Comparison of ENCODE assay signal across 12 mouse cellular contexts in the genomic region with DNA sequence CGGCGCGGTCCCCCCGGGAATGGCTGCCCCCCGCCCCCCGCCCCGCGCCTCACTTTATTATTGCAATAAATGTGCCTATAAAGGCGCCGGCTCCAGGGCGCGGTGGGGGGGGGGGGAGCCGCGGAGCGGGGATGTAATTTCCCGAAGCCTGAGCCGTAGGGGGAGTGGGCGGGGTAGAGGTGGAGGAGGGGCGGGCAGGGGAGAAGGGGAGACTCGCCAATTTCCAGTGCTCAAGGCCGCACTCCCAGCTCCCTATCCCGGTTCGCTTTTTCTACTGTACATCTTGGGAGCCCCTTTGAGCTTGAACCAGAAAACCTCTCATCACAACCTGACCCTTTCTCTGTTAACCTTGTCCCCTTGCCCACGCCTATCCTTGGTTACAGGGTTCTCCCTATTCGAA. TPM values are rescaled to one million over a fixed set of nuclear protein-coding genes. Genes with fewer than 3 reads are reported as not detected.
DNase-seq lines count a peak whose midpoint lies in the region; ATAC-seq lines count a peak whose summit lies in the region.
"Had no signal": no experiment of that assay in that cellular context is flagged by ENCODE, and none has a peak within 500 bp of the region (broad histone marks: within the 10 kb centered on the region; RNA-seq: fewer than 3 reads in every experiment).

No protein-coding gene starts in this region.

- no peaks in the 10 kb centered on the region for H3K9me3 ChIP-seq in heart, embryonic 10.5 days
- H3K9me3 ChIP-seq in embryonic facial prominence, embryonic 12.5 days: no peaks in the 10 kb centered on the region
- H3K9me3 ChIP-seq in hindbrain, embryonic 14.5 days (ENCODE audit: control insufficient read depth, low read length): no peaks in the 10 kb centered on the region
- H3K9me3 ChIP-seq in midbrain, embryonic 14.5 days (ENCODE audit: control insufficient read depth, low read length): no peaks in the 10 kb centered on the region
- H3K9me3 ChIP-seq: liver, embryonic 12.5 days; stomach, embryonic 15.5 days had no signal

- no peak for ATAC-seq in embryonic facial prominence, embryonic 12.5 days (ENCODE audit: insufficient number of reproducible peaks, insufficient read depth, low FRiP score, low TSS enrichment)
- no peak for ATAC-seq in hindbrain, embryonic 14.5 days (ENCODE audit: low FRiP score)
- no peak for ATAC-seq in midbrain, embryonic 14.5 days (ENCODE audit: low FRiP score, low TSS enrichment)
- ATAC-seq: liver, embryonic 12.5 days had no signal

- peaks cover 45% of the 10 kb centered on the region for H3K4me1 ChIP-seq in heart, embryonic 10.5 days
- peaks cover 50% of the 10 kb centered on the region for H3K4me1 ChIP-seq in embryonic facial prominence, embryonic 12.5 days
- peaks cover 75% of the 10 kb centered on the region for H3K4me1 ChIP-seq in hindbrain, embryonic 14.5 days (replicated peaks; ENCODE audit: control insufficient read depth, insufficient read depth, low read length)
- peaks cover 88% of the 10 kb centered on the region for H3K4me1 ChIP-seq in midbrain, embryonic 14.5 days (ENCODE audit: control insufficient read depth, insufficient read depth, low read length)

- peaks cover 100% of the 10 kb centered on the region for H3K27me3 ChIP-seq in heart, embryonic 10.5 days (ENCODE audit: insufficient read depth, poor library complexity, severe bottlenecking)
- H3K27me3 ChIP-seq in embryonic facial prominence, embryonic 12.5 days: peaks cover 100% of the 10 kb centered on the region
- H3K27me3 ChIP-seq in hindbrain, embryonic 14.5 days (ENCODE audit: control insufficient read depth, insufficient read depth, low read length): peaks cover 41% of the 10 kb centered on the region
- H3K27me3 ChIP-seq in midbrain, embryonic 14.5 days (ENCODE audit: control insufficient read depth, insufficient read depth, low read length): peaks cover 76% of the 10 kb centered on the region

- DNase-seq in heart, embryonic 10.5 days (ENCODE audit: low spot score): no peak
- no peak for DNase-seq in heart, postnatal 25 days (ENCODE audit: low spot score)
- DNase-seq in hindbrain, embryonic 14.5 days (ENCODE audit: low spot score): no peak
- DNase-seq in midbrain, embryonic 14.5 days: no peak
- DNase-seq in cerebellum, adult 11 months: no peak
- no peak for DNase-seq in lung, postnatal 10 days
- DNase-seq in spleen, postnatal 14 days (ENCODE audit: low spot score in 2 of 2): no peak
- DNase-seq: kidney, adult 9 months had no signal

- intact Hi-C loops in heart, postnatal 25 days (cut with DNase I): no loop called here

- peak overlapping the region; percentile 32 for H3K4me3 ChIP-seq in heart, embryonic 10.5 days
- H3K4me3 ChIP-seq in embryonic facial prominence, embryonic 12.5 days: peak overlapping the region; percentile 22
- H3K4me3 ChIP-seq in hindbrain, embryonic 14.5 days (replicated peaks; ENCODE audit: low read length): peak overlapping the region; percentile 65
- peak overlapping the region; percentile 56 for H3K4me3 ChIP-seq in midbrain, embryonic 14.5 days (replicated peaks; ENCODE audit: low read depth, low read length)
- H3K4me3 ChIP-seq: liver, embryonic 12.5 days; stomach, embryonic 15.5 days had no signal

- H3K36me3 ChIP-seq in heart, embryonic 10.5 days: no peaks in the 10 kb centered on the region
- no peaks in the 10 kb centered on the region for H3K36me3 ChIP-seq in embryonic facial prominence, embryonic 12.5 days
- H3K36me3 ChIP-seq in hindbrain, embryonic 14.5 days (replicated peaks; ENCODE audit: control insufficient read depth, insufficient read depth): no peaks in the 10 kb centered on the region
- H3K36me3 ChIP-seq in midbrain, embryonic 14.5 days (ENCODE audit: control insufficient read depth, insufficient read depth, low read length): no peaks in the 10 kb centered on the region
- H3K36me3 ChIP-seq: liver, embryonic 12.5 days; stomach, embryonic 15.5 days had no signal

- under 1% methylated on average over 23 of the region's 25 CpGs for WGBS in heart, embryonic 10.5 days
- WGBS in embryonic facial prominence, embryonic 12.5 days: 1% methylated on average over 23 of the region's 25 CpGs
- 2% methylated on average over 15 of the region's 25 CpGs for WGBS in hindbrain, embryonic 14.5 days
- under 1% methylated on average over 18 of the region's 25 CpGs for WGBS in midbrain, embryonic 14.5 days

- H3K4me2 ChIP-seq in embryonic facial prominence, embryonic 12.5 days (replicated peaks): peak overlapping the region; percentile 40
- peak overlapping the region; percentile 84 for H3K4me2 ChIP-seq in hindbrain, embryonic 14.5 days (replicated peaks)
- peak overlapping the region; percentile 76 for H3K4me2 ChIP-seq in midbrain, embryonic 14.5 days (ENCODE audit: low read length)
- H3K4me2 ChIP-seq: liver, embryonic 12.5 days; stomach, embryonic 15.5 days had no signal

- H3K27ac ChIP-seq in heart, embryonic 10.5 days: no peak overlapping the region
- H3K27ac ChIP-seq in embryonic facial prominence, embryonic 12.5 days: no peak overlapping the region
- peak overlapping the region; percentile 86 for H3K27ac ChIP-seq in hindbrain, embryonic 14.5 days
- peak overlapping the region; percentile 81 for H3K27ac ChIP-seq in midbrain, embryonic 14.5 days (replicated peaks; ENCODE audit: low read depth, low read length)
- H3K27ac ChIP-seq: liver, embryonic 12.5 days; stomach, embryonic 15.5 days had no signal

- H3K9ac ChIP-seq in embryonic facial prominence, embryonic 12.5 days: no peak overlapping the region
- H3K9ac ChIP-seq in hindbrain, embryonic 14.5 days: peak overlapping the region; percentile 81
- peak overlapping the region; percentile 72 for H3K9ac ChIP-seq in midbrain, embryonic 14.5 days (replicated peaks; ENCODE audit: low read length)
- H3K9ac ChIP-seq: liver, embryonic 12.5 days; stomach, embryonic 15.5 days had no signal

RNA-seq across cellular contexts. Expression of gene Nxph4, which starts 3.4 kb away (rescaled TPM):
- polyA plus RNA-seq in heart, embryonic 10.5 days (2016; fragmentation: Nextera tagmentation; extraction: Ambion mirVana): 0.16 and 0.33 TPM in 2 replicates
- under 1 TPM; 0.31 to 0.34 TPM for total RNA-seq in heart, postnatal 25 days (2021)
- polyA plus RNA-seq in embryonic facial prominence, embryonic 12.5 days (2016; fragmentation: Nextera tagmentation; extraction: Ambion mirVana): 6.5 and 8.0 TPM in 2 replicates
- polyA plus RNA-seq in hindbrain, embryonic 14.5 days (2014; fragmentation: Nextera tagmentation; extraction: Ambion mirVana): 94.1 and 105 TPM in 2 replicates
- 106 and 134 TPM in 2 replicates for polyA plus RNA-seq in midbrain, embryonic 14.5 days (2014; fragmentation: Nextera tagmentation; extraction: Ambion mirVana)
- total RNA-seq: megakaryocyte progenitor cell, adult 5-6 weeks had no signal

RNA-seq across cellular contexts. Expression of gene Shmt2, which starts 8.7 kb away (rescaled TPM):
- 101 and 126 TPM in 2 replicates for polyA plus RNA-seq in heart, embryonic 10.5 days (2016; fragmentation: Nextera tagmentation; extraction: Ambion mirVana)
- 10 to 100 TPM; 44.3 TPM for total RNA-seq in heart, postnatal 25 days (2021)
- polyA plus RNA-seq in embryonic facial prominence, embryonic 12.5 days (2016; fragmentation: Nextera tagmentation; extraction: Ambion mirVana): 82.4 and 88.2 TPM in 2 replicates
- polyA plus RNA-seq in hindbrain, embryonic 14.5 days (2014; fragmentation: Nextera tagmentation; extraction: Ambion mirVana): 45.6 and 47.4 TPM in 2 replicates
- polyA plus RNA-seq in midbrain, embryonic 14.5 days (2014; fragmentation: Nextera tagmentation; extraction: Ambion mirVana): 48.9 and 50.7 TPM in 2 replicates

RNA-seq across cellular contexts. Expression of gene Ndufa4l2, which starts 16.2 kb away (rescaled TPM):
- polyA plus RNA-seq in heart, embryonic 10.5 days (2016; fragmentation: Nextera tagmentation; extraction: Ambion mirVana): 7.8 and 9.0 TPM in 2 replicates
- total RNA-seq in heart, postnatal 25 days (2021): 10 to 100 TPM; 22.6 to 33.1 TPM
- 2.9 and 3.4 TPM in 2 replicates for polyA plus RNA-seq in embryonic facial prominence, embryonic 12.5 days (2016; fragmentation: Nextera tagmentation; extraction: Ambion mirVana)
- polyA plus RNA-seq in hindbrain, embryonic 14.5 days (2014; fragmentation: Nextera tagmentation; extraction: Ambion mirVana): 12.7 and 18.0 TPM in 2 replicates
- 14.2 and 18.6 TPM in 2 replicates for polyA plus RNA-seq in midbrain, embryonic 14.5 days (2014; fragmentation: Nextera tagmentation; extraction: Ambion mirVana)
- total RNA-seq: megakaryocyte progenitor cell, adult 5-6 weeks had no signal

RNA-seq across cellular contexts. Expression of gene Stac3, which starts 29.5 kb away (rescaled TPM):
- 0.22 and 0.84 TPM in 2 replicates for polyA plus RNA-seq in heart, embryonic 10.5 days (2016; fragmentation: Nextera tagmentation; extraction: Ambion mirVana)
- total RNA-seq in heart, postnatal 25 days (2021): under 1 TPM; 0.22 to 0.70 TPM
- 5.9 and 7.9 TPM in 2 replicates for polyA plus RNA-seq in embryonic facial prominence, embryonic 12.5 days (2016; fragmentation: Nextera tagmentation; extraction: Ambion mirVana)
- polyA plus RNA-seq in hindbrain, embryonic 14.5 days (2014; fragmentation: Nextera tagmentation; extraction: Ambion mirVana): 0.60 TPM in 1 of 2 replicates, not detected in the other
- 0.32 and 1.0 TPM in 2 replicates for polyA plus RNA-seq in midbrain, embryonic 14.5 days (2014; fragmentation: Nextera tagmentation; extraction: Ambion mirVana)

Comparison
In these comparisons a context has a peak if more than half of its experiments do, and no peak if none do; other contexts are left out.
1. H3K27ac ChIP-seq: peak in hindbrain, embryonic 14.5 days (single experiment) and midbrain, embryonic 14.5 days (single experiment); none in heart, embryonic 10.5 days (single experiment) and embryonic facial prominence, embryonic 12.5 days (single experiment).
2. RNA of gene Nxph4, which starts 3.4 kb away (polyA plus RNA-seq): 106 to 134 TPM in midbrain, embryonic 14.5 days and 94.1 to 105 TPM in hindbrain, embryonic 14.5 days; 6.5 to 8.0 TPM in embryonic facial prominence, embryonic 12.5 days and 0.16 to 0.33 TPM in heart, embryonic 10.5 days; every median in the first group is over 10 times any median in the second.
3. Peak in every context shown above with its lines, with median percentiles within 50 percentile points of each other: H3K4me3 ChIP-seq and H3K4me2 ChIP-seq.